Mouse (Mus musculus): ENCODE measurements around the gene Kcnh6. TPM values are rescaled to one million over a fixed set of nuclear protein-coding genes. Genes with fewer than 3 reads are reported as not detected.

Kcnh6 gene
- total and polyA plus RNA-seq, 2 experiments = not detected

DNA sequence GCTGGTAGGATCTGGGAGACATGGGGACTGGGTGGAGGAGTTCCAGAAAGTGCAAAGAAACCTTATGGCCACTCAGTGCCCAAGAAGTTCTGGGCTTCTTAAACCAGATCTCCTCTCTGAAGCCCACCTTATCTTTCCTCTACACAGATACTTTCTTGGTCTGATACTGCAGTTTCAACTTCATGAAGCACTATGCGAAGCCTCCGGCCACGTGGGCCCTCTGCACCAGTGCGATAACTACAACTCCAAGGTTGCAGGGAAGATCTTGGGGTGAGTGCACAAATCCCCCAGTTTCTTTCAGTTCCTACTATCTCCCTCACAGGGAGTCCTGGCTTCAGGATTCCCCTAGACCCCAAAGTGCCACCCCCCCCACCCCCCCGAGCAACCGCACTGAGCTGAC is 7.9 kb upstream of the Kcnh6 start:
- Histone ChIP-seq H3K36me3 (ENCODE audit: control insufficient read depth, insufficient read depth, low read length) (no peaks in the 10 kb centered on the region), H3K27me3 (ENCODE audit: control insufficient read depth, insufficient read depth, low read length) (no peaks in the 10 kb centered on the region), H3K9ac (ENCODE audit: low read depth, low read length) (no peak overlapping the region), H3K4me3 (ENCODE audit: insufficient read depth, low read depth, low read length) (no peak overlapping the region), H3K4me1 (ENCODE audit: control insufficient read depth, insufficient read depth, low read length) (peaks cover 3% of the 10 kb centered on the region; the same call in 1 of the 2 replicates), H3K79me2 (ENCODE audit: control insufficient read depth, insufficient read depth, low read length) (no peaks in the 10 kb centered on the region), H3K27ac (replicated peaks; ENCODE audit: insufficient read depth, low read depth, low read length) (no peak overlapping the region)
- 96% methylated on average over 6 of the region's 6 CpGs for WGBS
- DNase-seq (ENCODE audit: extremely low read depth, low read depth, low spot score) = no peak
- TF ChIP-seq CTCF (IDR thresholded peaks at IDR 0.05; ENCODE audit: low read depth, low read length) (no peak), POLR2A (IDR thresholded peaks at IDR 0.05; ENCODE audit: extremely low read depth, insufficient read depth, low read length) (no peak)

DNA sequence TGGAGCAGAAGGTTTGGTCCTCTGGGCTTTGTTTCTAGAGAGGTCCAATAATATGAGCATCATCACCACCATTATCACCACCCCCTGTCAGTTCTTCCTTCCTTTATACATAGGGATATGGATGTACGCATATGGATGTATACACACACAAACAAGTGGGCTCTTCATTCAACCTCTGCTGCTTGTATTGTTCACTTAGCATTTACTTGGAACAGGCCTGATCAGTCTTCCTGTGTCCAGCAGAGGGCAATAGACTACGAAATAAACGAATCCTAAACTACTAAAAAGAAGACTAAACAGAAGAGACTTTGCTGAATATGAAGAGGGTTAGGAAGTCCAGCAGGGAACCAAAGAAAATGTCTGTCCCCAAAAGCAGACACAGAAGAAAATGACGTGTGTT is 6.2 kb upstream of the Kcnh6 start:
- DNase-seq (ENCODE audit: extremely low read depth, low read depth, low spot score) = peak; percentile 52
- H3K79me2 ChIP-seq (ENCODE audit: control insufficient read depth, insufficient read depth, low read length) = no peaks in the 10 kb centered on the region
- H3K4me1 ChIP-seq (ENCODE audit: control insufficient read depth, insufficient read depth, low read length) = peaks cover 9% of the 10 kb centered on the region; the same call in 1 of the 2 replicates
- TF ChIP-seq CTCF (IDR thresholded peaks at IDR 0.05; ENCODE audit: low read depth, low read length) = peak; percentile 30; the same call in 1 of the 2 replicates
- no peak for TF ChIP-seq POLR2A (IDR thresholded peaks at IDR 0.05; ENCODE audit: extremely low read depth, insufficient read depth, low read length)
- no peaks in the 10 kb centered on the region for H3K27me3 ChIP-seq (ENCODE audit: control insufficient read depth, insufficient read depth, low read length)
- no peak overlapping the region for H3K9ac ChIP-seq (ENCODE audit: low read depth, low read length)
- H3K27ac ChIP-seq (replicated peaks; ENCODE audit: insufficient read depth, low read depth, low read length) = no peak overlapping the region
- no peaks in the 10 kb centered on the region for H3K36me3 ChIP-seq (ENCODE audit: control insufficient read depth, insufficient read depth, low read length)
- WGBS = 23% methylated on average over 4 of the region's 4 CpGs
- no peak overlapping the region for H3K4me3 ChIP-seq (ENCODE audit: insufficient read depth, low read depth, low read length)

DNA sequence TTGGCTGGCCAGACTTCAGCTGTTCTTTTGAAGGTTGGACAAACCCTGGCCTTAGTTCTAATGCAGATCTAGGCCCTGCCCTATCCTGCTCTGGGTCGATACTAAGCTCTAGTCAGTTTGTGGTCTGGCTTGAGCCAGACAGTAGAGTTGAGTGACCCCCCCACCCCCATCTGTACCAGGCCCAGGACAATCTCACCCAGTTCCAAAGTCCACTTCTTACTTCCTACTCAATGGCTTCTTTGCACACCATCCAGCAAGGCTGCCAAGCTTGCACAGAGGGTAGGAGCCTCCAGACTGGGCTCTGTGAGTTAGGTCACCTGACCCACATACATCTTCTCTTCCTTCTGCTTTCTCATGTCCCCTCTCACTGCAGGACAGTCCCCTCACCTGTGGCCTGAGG is 3.3 kb upstream of the Kcnh6 start:
- DNase-seq (ENCODE audit: extremely low read depth, low read depth, low spot score) = peak; percentile 77
- 42% methylated on average over 1 of the region's 1 CpGs for WGBS
- Histone ChIP-seq H3K27me3 (ENCODE audit: control insufficient read depth, insufficient read depth, low read length) (peaks cover 8% of the 10 kb centered on the region), H3K9ac (ENCODE audit: low read depth, low read length) (no peak overlapping the region), H3K36me3 (ENCODE audit: control insufficient read depth, insufficient read depth, low read length) (no peaks in the 10 kb centered on the region), H3K27ac (replicated peaks; ENCODE audit: insufficient read depth, low read depth, low read length) (no peak overlapping the region), H3K4me3 (ENCODE audit: insufficient read depth, low read depth, low read length) (no peak overlapping the region), H3K4me1 (ENCODE audit: control insufficient read depth, insufficient read depth, low read length) (peaks cover 9% of the 10 kb centered on the region; the same call in 1 of the 2 replicates), H3K79me2 (ENCODE audit: control insufficient read depth, insufficient read depth, low read length) (no peaks in the 10 kb centered on the region)
- TF ChIP-seq CTCF (IDR thresholded peaks at IDR 0.05; ENCODE audit: low read depth, low read length) (no peak), POLR2A (IDR thresholded peaks at IDR 0.05; ENCODE audit: extremely low read depth, insufficient read depth, low read length) (no peak)

GRCm38 (mm10) chr11:106005970-106006369 is 2.0 kb upstream of the Kcnh6 start:
- WGBS = 17% methylated on average over 5 of the region's 5 CpGs
- Histone ChIP-seq H3K79me2 (ENCODE audit: control insufficient read depth, insufficient read depth, low read length) (no peaks in the 10 kb centered on the region), H3K27ac (replicated peaks; ENCODE audit: insufficient read depth, low read depth, low read length) (no peak overlapping the region), H3K4me1 (ENCODE audit: control insufficient read depth, insufficient read depth, low read length) (peaks cover 9% of the 10 kb centered on the region; the same call in 1 of the 2 replicates), H3K4me3 (ENCODE audit: insufficient read depth, low read depth, low read length) (no peak overlapping the region), H3K9ac (ENCODE audit: low read depth, low read length) (no peak overlapping the region), H3K36me3 (ENCODE audit: control insufficient read depth, insufficient read depth, low read length) (no peaks in the 10 kb centered on the region), H3K27me3 (ENCODE audit: control insufficient read depth, insufficient read depth, low read length) (peaks cover 8% of the 10 kb centered on the region)
- TF ChIP-seq POLR2A (IDR thresholded peaks at IDR 0.05; ENCODE audit: extremely low read depth, insufficient read depth, low read length) = no peak
- no peak for TF ChIP-seq CTCF (IDR thresholded peaks at IDR 0.05; ENCODE audit: low read depth, low read length)
- DNase-seq (ENCODE audit: extremely low read depth, low read depth, low spot score) = peak; percentile 79

- WGBS = 68% methylated on average over 7 of the region's 7 CpGs
- Histone ChIP-seq H3K27ac (replicated peaks; ENCODE audit: insufficient read depth, low read depth, low read length) (no peak overlapping the region), H3K27me3 (ENCODE audit: control insufficient read depth, insufficient read depth, low read length) (peaks cover 12% of the 10 kb centered on the region), H3K79me2 (ENCODE audit: control insufficient read depth, insufficient read depth, low read length) (no peaks in the 10 kb centered on the region), H3K4me1 (ENCODE audit: control insufficient read depth, insufficient read depth, low read length) (no peaks in the 10 kb centered on the region), H3K36me3 (ENCODE audit: control insufficient read depth, insufficient read depth, low read length) (no peaks in the 10 kb centered on the region), H3K9ac (ENCODE audit: low read depth, low read length) (no peak overlapping the region), H3K4me3 (ENCODE audit: insufficient read depth, low read depth, low read length) (no peak overlapping the region)
- DNase-seq (ENCODE audit: extremely low read depth, low read depth, low spot score) = no peak
- TF ChIP-seq POLR2A (IDR thresholded peaks at IDR 0.05; ENCODE audit: extremely low read depth, insufficient read depth, low read length) = no peak
- TF ChIP-seq CTCF (IDR thresholded peaks at IDR 0.05; ENCODE audit: low read depth, low read length) = no peak
Measured at GRCm38 (mm10) chr11:106012711-106013110, 4.8 kb downstream of the Kcnh6 start.

- peaks cover 10% of the 10 kb centered on the region for H3K27me3 ChIP-seq (ENCODE audit: control insufficient read depth, insufficient read depth, low read length)
- WGBS = 56% methylated on average over 11 of the region's 11 CpGs
- TF ChIP-seq CTCF (IDR thresholded peaks at IDR 0.05; ENCODE audit: low read depth, low read length) = no peak
Measured at GRCm38 (mm10) chr11:106013556-106014225, 5.8 kb downstream of the Kcnh6 start.

More at GRCm38 (mm10) chr11:106013556-106014225, 5.8 kb downstream of the Kcnh6 start:
- H3K36me3 ChIP-seq (ENCODE audit: control insufficient read depth, insufficient read depth, low read length) = no peaks in the 10 kb centered on the region
- H3K27ac ChIP-seq (replicated peaks; ENCODE audit: insufficient read depth, low read depth, low read length) = no peak overlapping the region
- no peak overlapping the region for H3K9ac ChIP-seq (ENCODE audit: low read depth, low read length)
- no peak overlapping the region for H3K4me3 ChIP-seq (ENCODE audit: insufficient read depth, low read depth, low read length)
- H3K4me1 ChIP-seq (ENCODE audit: control insufficient read depth, insufficient read depth, low read length) = no peaks in the 10 kb centered on the region
- H3K79me2 ChIP-seq (ENCODE audit: control insufficient read depth, insufficient read depth, low read length) = no peaks in the 10 kb centered on the region
- DNase-seq (ENCODE audit: extremely low read depth, low read depth, low spot score) = peak; percentile 34

Measured in liver, adult 2 months (tissue).